Mouse (Mus musculus) left cerebral cortex, postnatal 10 days (tissue): ENCODE measurements at regions not wholly inside any gene's neighbourhood (a gene's known extent, or its start where the extent isn't known, plus 50 kb on each side); places are given as distances from the start of the nearest gene placed in this dataset.
"Not testable (repeated sequence)": the region's sequence is repeated elsewhere in the genome, so short reads cannot be mapped to it uniquely, and the experiment has no call there.

ENCODE experiments used
- DNase-seq, 2 experiments: peaks; one replicate each; pipeline ENCODE4 v3.0.0; 2021 to 2022; ENCODE audit warnings: low spot score in 2 of 2, mixed read lengths in 1 of 2; ENCODE audit errors: extremely low spot score in 1 of 2
- intact Hi-C: fragments of 180-260 bp; cut with DNase I; formaldehyde crosslinking; loops from one replicate; pipeline ENCODE4 v1.15.1; 2025

DNA sequence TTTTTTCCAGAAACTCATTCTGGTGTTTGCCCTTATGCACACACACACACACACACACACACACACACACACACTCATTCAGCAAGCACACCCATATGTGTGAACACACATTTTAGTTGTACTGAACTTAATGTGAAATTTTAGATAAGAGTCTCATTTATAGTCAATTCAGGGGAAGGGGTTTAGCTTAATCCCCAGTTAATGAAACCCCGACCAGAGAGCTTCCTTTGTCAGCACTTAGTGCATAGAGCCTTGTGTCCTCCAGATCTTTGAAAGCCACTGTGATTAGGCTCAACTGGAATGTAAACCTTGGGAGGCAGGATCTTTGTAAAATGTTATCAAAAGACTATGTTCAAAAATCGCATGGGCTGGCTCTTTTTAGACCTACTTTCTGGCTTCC, 53.4 kb downstream of the Rps12 start:
- intact Hi-C loops = no loop called here
- DNase-seq = no peak

DNA sequence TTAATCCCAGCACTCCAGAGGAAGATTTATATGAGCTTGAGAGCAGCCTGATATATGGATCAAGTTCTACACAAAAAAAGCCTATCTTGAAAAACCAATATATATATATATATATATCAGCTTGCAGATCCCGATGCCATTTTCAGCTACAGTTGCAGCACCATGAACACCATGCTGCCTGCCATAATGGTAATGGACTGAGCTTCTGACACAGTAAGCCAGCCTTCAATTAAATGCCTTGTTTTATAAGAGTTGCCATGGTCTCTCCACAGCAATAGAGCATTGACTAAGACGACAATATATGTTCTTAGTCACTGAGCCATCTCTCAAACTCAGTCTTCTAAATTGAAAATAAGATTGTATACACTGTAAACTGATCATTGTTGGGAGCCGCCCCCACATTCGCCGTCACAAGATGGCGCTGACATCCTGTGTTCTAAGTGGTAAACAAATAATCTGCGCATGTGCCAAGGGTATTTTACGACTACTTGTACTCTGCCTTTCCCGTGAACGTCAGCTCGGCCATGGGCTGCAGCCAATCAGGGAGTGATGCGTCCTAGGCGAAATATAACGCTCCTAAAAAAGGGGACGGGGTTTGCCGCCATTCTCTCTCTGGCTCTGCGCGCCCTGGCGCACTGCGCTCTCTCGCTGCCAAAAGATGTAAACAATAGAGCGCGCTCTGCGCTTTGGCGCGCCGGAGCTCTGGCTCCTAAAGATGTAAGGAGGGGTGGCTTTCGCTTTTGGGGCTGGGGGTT, 60.9 kb downstream of the Rps12 start:
- intact Hi-C loops, DNase-seq: not testable (repeated sequence)

DNA sequence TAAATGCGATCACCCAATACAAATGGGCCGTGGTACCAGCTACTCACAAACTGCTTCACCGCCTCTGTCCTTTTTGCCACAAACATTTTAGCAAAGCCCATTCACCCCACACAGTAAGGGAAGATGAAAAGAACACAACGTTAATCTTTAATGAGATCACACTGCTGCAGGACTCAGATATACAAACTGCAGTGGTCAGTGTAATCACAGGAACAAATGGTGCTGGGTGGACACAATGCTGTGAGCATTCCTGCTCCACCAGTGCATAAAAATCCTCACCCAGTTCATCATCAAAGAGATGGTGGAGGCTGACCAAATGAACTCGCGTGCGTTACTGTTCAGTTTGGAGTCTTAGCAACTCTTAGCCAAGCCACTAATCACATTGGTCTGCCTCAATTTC, 69.0 kb downstream of the Rps12 start:
- intact Hi-C loops = no loop called here
- no peak for DNase-seq

DNA sequence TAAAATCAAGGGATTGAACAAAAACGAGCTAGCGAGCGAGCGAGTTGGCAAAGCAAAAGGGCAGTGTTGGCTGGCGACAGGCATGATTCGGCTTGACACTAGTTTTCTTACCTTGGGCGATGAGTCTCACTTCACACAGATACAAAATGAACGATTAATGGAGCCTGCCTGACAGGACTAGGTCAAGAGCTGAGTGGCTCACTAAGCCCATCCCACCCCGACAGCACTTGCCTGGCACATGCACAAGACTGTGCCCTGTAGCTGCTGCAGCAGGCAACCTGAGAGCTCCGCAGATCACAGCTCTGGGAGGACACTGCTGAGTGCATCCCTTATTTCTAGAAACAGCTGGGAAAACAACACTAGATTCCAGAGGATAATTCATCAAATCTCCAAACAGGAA, 71.6 kb downstream of the Rps12 start:
- intact Hi-C loops = no loop called here
- DNase-seq = no peak

DNA sequence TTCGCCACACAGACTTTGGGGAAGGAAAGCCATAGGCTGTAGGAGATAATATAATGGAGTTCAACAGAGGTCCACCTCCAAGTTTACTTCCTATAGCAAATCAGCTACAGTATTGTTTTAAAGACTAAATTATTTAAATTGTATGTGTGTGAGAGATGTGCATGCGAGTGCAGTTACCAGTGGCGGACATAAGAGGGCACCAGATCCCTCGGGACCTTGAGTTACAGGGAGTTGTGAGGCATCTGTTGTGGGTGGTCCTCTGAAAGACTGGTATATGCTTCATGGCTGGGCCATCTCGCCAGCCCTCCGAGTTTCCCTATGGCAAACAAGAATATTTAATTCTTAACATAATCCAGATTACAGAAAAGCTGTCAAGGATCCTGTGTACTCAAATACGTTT, 72.0 kb downstream of the Rps12 start:
- no peak for DNase-seq
- intact Hi-C loops = no loop called here

DNA sequence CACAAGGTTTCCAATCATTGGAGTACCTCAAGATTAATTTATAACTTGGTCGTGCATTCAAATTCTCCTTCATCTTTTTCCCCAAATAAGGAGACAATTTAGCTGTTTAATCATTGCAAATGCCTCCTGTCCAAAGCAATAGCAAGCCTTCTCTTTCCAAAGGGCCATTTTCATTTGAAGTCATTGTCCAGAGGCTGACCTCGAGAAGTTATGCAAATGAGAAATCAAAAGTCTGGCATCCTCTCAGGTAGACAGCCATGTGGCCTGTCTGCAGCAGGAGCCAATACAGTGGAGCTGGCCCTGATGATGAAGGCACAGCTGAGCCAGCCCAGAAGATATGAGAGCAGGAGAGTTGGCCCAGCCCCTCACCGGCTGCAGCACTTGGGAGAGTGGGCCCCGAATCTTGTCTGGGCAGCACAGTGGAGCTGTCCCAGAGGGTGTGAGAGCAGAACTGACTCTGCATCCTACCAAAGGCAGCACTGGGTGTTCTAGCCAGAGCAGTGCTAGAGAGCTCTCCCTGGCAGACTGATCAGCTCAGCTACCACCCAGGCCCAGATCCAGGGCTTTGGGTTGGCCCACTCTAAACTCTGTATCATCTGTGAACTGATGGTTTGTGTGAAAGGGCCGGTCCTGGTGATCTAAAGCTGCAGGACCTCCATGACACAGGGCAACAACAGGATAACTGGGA, 74.2 kb downstream of the Rps12 start:
- DNase-seq = no peak
- intact Hi-C loops = no loop called here

DNA sequence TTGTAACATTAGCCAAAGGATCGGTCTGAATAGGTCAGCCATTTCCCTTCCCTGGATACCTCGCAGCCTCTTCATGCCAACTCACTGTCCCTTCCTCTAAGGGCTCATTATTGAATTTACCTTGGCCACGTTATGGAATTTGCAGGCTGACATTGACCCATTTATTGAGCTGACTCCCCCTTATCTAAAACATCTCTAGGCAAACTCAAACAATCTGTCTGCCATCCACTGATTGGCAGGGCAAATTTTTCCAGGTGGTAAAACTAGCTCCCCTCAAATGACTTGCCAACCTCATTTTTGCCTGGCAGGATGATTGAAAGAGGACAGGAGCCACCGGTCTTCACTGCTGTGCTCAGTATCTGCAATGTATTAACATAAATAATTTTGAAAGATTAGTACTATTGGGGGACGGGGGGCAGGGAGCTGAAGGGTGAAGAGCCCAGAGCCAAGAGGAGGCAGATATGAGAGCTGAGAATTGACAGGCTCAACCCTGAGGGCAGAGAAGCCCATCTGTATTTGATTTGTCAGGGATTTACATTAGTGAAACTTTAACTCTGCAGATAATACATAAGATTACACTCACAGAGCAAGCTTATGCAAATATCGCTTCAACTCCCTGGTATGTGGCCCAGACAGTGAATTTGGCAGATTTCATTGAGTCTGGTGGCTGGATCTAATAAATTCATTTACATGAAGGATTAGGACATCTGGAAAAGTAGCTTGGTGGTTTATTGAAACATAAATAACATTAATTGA, 75.5 kb downstream of the Rps12 start:
- no peak for DNase-seq
- intact Hi-C loops = no loop called here

DNA sequence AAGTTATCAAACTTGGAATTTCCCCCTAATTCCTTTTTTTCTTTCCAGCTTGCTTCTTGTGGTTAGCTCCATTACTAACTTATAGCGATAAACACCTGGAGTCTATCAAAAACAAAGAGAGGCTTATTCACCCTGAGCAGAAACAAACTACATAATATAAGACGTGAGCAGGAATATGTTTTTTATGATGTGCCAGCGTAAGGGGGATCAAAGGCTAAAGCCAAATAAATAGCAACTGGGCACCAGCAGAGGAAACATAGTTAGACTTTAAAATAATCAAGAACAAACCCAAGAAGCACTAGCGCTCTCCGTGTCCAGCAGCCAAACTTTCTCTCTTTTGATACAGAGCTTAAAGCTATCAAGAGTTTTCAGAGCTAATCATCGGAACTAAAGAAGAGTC, 76.1 kb downstream of the Rps12 start:
- intact Hi-C loops = no loop called here
- no peak for DNase-seq

DNA sequence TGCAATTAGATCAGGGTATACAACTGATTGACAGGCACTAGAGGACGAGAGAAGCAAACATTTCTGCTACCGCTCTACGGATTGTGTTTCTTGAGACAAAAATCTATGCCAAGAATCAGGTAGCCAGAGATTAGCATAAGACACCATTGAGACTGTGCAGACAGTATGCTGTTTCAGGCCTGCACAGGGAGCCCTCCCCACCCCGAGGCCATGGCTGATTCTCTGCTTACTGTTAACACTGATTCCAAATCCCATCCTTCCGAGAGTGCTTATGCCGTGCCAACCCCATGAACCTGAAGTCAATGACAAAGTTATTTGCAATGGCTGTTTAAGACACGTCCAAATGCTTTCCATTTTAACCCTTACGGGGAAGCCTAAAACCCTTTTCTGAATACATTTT, 78.8 kb downstream of the Rps12 start:
- DNase-seq = no peak
- intact Hi-C loops = no loop called here

DNA sequence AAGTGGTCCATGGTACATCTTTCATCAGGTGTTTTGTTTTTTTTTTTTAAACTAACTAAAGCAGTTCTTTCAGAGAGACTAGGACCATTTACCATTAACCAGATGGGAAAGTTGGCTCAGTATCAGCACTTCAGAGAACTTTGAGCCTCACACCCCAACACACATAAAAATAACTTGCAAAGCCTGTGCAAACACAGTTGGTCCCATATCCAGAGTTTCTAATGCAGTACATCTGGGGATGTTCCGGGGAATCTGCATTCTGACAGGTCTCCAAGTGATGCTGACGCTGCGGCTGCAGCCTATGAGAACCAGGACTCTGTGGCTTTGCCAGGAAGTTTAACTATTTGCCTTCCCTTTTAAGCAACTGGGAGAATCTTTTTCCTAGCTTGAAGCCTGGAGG, 79.9 kb downstream of the Rps12 start:
- no peak for DNase-seq
- intact Hi-C loops = no loop called here

DNA sequence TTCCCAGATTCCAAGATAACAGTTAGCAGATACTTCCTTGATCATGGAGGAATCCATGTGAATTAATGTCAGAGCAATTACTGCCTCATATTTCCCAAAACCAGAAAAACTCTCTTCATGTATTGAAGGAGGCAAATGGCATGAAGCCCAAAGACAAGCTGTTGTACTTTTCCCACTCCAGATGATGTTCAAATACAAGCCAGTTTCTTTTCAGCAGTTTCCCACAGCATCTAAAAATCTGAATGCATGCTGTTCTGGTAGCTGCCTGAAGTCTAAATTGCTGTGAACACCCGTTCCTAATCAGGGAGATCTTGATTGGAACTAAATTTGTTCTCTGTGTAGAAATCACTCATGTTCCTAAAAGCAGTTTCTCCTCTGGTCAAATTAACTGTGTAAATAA, 83.0 kb downstream of the Rps12 start:
- intact Hi-C loops = no loop called here

DNA sequence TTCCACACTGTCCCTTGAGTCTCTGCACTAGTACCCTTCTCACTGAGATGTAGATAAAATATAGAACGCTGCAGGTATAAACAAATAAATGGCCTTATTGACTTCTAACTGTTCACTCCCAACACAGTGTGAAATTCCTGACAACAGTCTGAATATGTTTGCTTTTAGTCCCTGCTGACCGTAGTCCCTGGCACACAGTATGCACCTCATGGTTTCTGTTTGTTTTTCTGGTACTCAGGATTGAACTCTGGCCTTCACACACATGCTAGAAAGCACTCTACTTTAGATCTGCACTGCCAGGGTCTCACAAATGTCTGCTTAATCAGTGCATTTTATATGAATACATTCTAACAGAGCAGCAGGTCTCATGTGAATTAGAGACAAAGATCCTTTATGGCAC, 95.8 kb downstream of the Rps12 start:
- intact Hi-C loops = no loop called here
- no peak for DNase-seq

More for the DNA sequence above, 83.0 kb downstream of the Rps12 start:
- peak in 1 of 2 experiments; percentile 23 for DNase-seq

DNA sequence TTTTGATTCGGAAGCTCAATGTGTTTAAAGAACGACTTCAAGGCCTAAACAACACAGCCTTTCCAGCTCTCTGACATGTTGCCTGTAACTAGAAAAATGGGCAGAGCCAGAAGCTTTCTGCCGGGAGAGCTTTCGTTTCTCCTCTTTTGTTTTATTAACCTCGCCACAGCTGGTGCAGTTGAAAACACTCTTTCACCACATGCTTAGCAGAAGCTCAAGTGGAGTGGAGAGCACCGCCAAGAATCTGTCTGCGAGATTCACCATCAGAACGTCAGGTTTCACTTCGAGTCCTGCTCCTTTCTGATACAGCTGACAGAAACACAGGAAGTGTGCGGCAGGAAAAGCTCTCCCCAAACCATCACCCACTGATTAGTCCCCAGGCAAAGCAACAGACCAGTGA, 100.1 kb downstream of the Rps12 start:
- intact Hi-C loops = no loop called here
- no peak for DNase-seq

DNA sequence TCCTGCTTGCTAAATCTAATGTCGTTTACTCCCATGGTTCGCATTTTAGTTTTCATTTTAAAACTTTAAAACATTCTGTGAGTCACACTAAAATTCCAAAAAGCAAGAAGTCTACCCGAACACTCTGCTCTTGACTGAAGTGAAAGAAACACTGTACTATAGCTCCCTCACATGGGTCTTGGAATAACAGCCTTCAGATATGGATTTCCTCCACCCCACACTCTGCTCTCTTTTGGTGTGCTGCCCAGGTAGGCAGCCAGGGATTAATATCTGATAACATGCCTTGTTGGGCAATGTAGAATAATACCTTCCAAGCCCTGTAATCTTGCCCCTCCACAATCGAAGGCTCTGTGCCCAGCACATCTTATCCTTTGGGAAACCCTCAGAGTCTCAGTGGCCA, 104.0 kb downstream of the Rps12 start:
- DNase-seq = no peak
- intact Hi-C loops = loop anchor here (5.0 kb wide), 1 partner anchor 566 kb away; no protein-coding TSS in a partner anchor

DNA sequence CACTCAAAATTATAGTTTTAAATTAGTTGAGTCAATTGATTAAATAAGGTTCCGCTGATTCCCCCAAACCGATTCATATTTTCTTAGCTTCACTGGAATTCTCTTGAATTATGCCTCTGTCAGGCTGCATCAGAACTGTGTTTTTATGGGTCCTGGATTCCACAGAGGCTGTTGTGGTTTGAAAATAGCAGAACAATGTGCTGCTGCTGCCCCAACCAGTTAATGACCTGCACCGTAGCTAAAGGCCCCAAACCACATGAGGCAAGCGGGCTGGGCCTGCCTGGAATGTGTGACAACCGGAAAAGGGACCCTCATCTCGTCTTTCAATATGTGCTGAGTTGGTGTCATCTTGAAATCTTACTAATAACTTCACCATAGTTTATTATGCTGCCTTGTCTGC, 111.2 kb downstream of the Rps12 start:
- intact Hi-C loops = no loop called here
- DNase-seq = no peak

DNA sequence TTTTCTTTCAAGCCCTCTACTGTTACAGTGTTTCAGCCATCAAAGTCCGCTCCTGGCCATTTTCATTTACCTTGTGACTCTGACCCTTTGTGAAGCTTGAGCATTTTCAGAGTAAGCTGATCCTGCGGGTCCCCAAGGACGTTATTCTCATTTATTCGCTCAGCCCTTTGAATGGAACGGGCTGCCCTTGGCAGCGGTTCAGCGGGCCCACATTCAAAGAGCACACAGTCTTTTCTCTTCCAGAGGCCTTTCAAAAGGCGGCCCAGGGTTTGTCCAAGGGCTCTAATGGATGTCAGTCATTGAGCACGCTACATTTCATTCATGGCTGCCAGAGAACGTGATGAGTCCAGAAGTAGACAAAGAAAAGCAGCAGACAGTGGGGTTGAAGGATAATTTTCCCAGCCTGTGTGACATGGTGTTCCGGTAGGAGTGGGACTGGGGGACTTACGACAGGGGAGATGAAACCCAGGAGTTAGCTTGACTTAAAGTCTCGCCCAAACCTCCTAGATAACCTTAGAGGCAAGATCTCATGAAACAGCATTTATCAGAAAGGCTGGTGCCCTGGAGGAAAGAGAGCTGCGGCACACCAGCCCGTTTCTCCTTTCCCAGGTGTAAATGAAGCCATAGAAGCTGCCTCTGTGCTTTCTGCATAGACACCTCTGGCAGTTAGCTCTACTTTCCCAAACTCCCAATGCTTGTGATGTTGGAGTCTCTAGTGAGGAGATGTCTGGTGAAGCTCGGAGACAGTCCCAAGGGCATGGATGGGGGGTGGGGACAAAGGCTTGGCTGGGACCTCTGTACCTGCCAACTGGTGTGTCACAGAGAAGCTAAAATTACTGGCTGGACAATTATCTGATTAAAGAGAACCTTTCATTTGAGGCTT, 112.2 kb downstream of the Rps12 start:
- DNase-seq = peak; percentile 43 to 44
- intact Hi-C loops = no loop called here

DNA sequence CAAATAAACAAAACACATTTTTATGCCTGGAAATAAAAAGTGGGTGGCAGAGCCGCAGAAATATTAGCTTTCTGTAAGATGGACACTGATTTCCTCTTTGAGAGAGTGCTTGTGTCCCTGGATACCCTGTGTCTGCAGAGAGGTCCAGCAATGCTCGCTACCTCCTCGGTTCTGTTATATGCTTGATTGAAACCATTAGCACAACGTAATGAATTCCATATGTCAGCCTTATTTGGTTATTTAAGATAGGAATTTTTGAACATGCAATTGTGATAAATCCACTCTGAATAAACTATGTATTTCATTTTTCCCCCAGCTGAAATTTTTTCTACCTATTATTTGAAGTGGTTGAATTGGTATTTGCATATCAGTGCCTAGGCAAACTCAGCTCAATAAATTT, 114.8 kb downstream of the Rps12 start:
- intact Hi-C loops = no loop called here
- DNase-seq = no peak

DNA sequence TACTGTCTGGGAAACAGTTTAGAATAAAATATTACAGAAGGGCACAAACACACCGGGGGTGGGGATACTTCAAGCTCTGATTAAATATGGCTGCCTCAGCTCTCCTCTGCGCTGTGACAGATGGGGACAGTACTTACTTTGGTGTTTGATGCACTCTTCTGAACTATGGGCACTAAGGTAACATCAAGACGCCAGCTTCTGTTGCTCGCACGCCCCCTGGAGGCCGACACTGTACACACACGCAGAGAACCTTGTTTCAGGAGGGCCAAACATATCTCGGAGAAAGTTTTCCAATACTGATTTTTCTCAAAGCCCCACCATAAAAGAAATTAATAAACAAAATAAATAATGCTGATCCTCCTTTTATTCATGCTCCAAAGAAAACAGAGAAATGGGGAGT, 115.6 kb downstream of the Rps12 start:
- intact Hi-C loops = no loop called here
- DNase-seq = no peak

DNA sequence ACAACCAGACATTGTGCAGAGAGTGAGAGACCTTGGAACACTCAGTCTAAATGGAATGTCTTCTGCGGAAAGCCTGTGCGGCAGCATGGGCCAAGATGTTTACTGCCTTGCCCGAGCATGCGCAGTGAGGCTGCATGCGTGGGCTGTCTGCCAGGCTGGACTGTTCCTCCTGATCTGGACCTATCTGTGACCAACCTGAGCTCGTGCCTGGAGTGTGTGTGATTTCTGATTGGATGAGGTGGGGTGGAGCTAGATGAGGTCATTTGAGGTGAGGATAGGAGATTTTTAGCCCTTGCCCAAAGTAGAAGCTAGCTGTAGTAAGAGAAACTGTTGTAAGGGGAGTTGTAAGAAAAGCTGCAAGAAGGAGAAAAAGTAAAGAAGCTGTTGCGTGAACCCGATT, 121.2 kb downstream of the Rps12 start:
- DNase-seq, intact Hi-C loops: not testable (repeated sequence)
